Mouse (Mus musculus) spleen, embryonic (tissue): ENCODE results near the gene Nek2.

Experiments used
- CTCF ChIA-PET: fragments of 350-600 bp; sonication (Branson Sonifier 250); formaldehyde crosslinking; loops from one replicate; lab custom pipeline; 2022; lab: Charles Lee

Nek2 gene

DNA sequence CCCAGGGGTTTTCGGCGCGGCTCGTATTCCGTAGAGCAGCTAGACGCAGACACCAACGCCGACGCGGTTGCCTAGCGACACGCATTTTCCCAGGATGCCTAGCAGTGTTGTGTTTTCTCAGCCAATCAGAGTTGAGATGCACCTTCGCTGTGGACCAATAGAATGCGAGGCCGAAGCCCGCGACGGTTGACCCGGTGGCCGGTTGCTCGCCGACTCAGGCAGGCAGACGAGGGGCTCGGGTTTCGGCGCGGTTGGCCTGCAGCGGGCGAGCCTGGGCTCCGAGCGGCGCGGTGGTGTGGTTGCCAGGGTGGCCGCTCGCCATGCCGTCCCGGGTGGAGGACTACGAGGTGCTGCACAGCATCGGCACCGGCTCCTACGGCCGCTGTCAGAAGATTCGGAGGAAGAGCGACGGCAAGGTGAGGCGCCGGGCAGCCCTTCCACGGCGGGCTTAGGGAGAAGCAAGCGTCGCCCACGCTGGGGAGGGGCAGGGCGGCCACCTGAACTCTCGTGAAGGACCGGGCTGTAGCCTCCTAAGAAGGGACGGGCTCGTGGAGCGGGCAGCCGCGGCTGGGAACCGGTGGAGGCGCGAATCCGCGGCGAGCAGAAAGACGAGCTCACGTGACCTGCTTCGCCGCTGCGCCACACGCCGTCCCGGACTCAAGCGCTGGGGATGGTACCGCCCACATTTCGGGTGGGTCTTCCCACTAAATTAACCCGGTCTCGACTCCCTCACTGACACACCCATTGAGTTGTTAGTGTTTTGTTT lies at the start of gene Nek2:
Nek2 (plus strand) TSS at position 119 of the 766 bp plus-strand sequence.
- CTCF ChIA-PET: no interaction called here

DNA sequence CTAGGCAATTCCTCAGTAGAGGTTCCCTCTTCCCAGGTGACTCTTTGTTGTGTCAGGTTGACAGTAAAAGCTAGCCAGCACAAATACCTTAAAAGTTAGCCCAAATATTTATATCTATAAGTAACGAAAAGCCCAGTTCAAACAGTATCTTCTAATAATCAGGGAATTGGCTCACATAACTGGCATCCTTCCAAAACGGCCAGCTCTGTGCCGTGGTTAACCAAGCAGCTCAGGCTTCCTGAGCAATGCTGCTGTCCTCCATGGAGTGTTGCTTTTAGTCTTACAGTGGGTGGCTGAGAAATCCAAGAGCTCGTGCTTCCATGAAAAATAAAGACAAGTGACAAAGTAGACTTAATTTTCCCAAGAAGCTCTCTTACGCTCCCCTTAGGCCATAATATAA lies 47.1 kb upstream of the Nek2 start:
- CTCF ChIA-PET: interaction anchor here (0.7 kb wide), 1 partner anchor 198 kb away, joined by 3 read pairs; no protein-coding TSS in a partner anchor

DNA sequence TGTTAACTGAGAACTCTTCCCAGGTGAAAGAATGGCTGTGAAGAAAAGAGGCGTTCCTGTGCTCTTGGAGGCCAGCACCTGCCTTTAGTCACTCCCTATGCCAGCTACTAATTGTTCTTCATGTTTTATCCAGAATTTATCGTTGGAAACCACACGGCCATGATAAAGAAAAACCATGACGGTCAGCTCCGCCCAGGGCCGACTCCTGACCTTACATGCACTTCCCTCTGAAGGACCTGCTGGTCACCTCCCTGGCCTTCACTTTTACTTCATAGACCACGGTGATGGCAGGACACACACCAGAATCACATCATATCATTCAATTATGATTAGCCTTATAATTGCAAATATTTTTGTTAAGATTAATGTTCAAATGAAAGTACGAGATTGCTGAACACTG lies 46.1 kb upstream of the Nek2 start:
- CTCF ChIA-PET: interaction anchor here (0.7 kb wide), 1 partner anchor 199 kb away, joined by 3 read pairs; no protein-coding TSS in a partner anchor

DNA sequence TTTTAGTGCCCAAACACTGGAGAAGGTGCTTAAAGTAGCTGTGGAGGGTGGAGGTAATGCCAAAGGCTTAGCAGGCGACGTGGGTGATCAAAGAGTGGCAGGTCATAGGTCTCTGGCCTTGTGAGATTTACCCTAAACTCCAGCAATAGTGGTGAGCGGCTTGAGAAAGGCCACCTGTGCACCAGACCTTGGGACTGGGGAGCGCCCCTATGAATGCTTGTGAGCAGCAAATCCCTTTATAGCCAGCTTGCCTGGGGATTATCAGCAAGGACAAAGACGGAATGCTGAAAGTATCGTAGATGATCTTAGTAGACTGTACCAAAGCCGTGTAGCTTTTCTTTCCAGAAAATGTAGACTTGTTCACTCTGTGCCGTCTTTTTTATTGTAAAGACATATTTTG lies 43.7 kb upstream of the Nek2 start:
- CTCF ChIA-PET: no interaction called here

DNA sequence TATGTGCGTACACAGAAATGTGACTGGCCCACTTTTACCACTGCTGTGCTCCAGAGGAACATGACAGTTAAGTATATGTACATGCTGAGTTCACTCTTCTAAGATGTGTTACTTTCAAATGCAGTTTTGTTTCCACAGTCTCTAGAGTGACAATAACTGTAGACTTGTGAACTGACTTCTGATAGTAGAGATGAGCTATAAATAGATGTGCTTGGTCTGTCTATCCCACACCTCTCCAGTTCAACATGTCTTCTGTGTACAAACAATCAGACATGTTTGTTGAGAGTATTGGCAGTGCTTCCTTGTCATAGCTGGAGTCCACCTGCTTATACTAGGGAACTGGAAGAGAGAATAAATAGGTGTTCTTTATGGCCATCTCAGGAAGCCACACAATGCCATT lies 40.8 kb upstream of the Nek2 start:
- CTCF ChIA-PET: no interaction called here

DNA sequence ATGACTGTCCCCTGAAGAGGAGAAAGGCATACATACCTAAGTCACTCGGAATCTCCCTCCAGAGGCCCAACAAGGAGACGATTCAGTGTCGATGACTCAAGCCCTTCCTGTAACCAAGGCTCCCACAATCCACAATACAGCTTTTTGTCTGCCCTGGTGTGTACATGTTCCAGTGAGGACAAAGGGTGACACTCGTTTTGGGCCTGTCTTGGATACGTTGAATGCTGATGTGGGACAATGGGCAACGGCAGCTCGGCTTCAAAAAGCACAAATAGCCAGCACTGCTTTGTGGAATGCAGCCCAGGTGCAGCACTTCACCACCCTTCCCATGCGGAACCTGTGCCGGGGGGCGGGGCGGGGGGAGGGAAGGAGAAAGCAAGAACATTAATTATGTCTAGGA lies 36.1 kb upstream of the Nek2 start:
- CTCF ChIA-PET: no interaction called here

DNA sequence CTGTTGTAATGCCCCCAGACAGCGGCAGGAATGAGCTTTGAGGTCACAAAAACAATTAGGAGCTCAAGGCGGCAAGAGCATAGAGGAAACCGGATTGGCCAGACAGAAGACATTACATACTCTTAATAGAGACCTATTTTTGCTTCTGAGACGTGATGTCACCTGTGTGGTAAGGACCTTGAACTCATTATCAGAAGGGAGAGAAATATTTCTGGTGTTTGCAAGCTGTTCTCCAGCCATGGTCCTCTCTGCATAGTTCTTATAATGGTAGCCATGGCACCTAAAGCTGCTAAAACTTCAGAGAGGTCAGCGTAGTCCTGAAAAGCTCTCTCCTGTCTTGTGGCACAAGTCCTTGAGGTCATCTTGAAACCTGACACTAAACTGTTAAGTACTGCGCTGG lies 35.0 kb upstream of the Nek2 start:
- CTCF ChIA-PET: no interaction called here

DNA sequence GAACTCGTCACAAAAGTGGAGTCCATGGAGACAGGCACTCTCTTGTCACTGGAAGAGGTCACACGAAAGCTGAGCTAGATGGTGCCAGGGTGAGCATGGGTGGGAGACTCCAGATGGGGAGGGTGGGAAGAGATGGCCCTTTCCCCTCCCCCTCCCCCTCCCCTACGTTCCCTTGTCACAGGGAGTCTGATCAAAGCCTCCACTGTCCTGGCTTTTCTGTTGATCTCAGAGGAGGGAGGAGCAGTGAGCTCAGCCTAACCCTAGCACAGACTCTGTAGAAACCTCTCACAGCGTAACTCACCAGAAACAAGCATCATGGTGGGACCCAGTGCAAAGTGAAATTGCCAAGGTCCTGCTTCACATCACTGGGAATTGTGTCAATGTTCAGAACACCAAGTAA lies 33.9 kb upstream of the Nek2 start:
- CTCF ChIA-PET: interaction anchor here (0.6 kb wide), 1 partner anchor 478 kb away, joined by 4 read pairs; no protein-coding TSS in a partner anchor

DNA sequence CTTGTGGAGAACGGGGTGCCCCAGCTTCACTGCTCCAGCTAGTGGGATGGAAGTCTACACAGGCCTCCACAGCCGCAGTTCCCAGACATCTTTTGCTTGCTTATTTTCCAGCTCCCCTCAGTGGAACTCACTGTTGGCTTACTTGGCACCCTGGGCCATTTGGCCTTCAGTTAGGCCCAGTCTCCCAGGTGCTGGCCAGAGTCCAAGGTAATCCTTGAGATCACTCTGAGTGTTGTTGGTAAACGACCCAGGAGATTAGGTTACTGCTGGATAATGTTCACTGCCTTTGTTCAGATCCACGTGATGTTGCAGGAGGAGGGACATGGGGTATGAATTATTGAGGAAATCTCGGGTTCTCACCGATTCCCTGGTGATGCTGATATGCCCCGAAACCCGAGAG lies 28.3 kb upstream of the Nek2 start:
- CTCF ChIA-PET: no interaction called here

DNA sequence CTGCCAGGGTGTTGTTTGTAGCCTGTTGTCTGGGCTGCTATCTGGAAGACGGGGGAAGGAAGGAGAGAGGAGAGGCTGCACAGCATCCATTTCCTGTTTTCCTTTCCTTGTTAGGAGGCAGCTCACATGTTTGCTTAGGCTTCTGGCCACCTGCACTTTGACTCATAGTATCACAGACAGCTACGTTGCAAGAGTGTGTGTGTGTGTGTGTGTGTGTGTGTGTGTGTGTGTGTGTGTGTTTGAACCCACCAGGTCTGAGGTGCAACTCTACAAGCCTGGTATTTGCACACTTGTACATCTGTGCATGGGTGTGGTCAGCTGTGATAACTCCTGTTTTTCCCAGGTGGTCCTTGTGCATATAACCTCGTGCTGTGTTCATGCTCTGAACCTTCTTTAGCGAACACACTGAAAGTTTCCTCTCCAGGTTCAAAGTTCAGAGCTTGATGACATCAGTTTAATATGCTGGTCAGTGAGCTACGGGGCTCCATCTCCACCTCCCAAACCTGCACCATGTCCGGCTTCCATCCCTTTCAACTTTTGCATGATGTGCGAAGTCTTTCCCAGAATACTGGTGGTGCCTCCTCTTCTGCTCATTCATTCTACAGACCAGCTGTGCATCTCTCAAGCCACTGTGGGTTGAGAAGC lies 27.2 kb upstream of the Nek2 start:
- CTCF ChIA-PET: no interaction called here

DNA sequence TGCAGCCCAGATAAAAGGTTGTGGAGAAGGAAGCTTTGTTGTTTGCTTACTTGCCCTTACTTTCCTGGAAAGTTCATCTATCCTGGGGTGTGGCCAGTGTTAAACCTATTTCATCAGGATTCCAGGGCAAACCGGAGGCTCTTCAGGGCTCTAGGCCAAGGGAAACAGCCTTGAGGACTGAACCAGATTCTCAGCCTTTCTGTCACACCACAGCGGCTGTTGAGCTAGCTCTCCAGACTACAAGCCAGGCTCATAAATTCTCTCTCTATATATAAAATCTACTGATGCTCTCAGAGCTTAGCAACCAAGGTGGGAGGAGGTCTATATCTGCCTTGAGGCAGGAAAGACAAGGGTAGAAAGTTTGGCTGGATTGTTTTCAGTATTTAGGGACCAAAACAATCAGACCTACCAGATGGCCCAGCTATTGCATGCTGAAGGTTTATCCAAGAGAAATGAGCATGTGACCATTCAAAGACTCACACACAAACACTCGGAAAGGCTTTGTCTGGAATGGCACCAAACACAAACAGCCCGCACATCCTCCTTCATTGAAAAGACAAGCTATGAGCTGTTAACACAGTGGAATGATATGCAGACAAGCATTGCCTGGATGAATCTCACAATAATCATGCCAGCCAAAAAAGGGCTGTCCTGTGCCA lies 24.9 kb upstream of the Nek2 start:
- CTCF ChIA-PET: no interaction called here

DNA sequence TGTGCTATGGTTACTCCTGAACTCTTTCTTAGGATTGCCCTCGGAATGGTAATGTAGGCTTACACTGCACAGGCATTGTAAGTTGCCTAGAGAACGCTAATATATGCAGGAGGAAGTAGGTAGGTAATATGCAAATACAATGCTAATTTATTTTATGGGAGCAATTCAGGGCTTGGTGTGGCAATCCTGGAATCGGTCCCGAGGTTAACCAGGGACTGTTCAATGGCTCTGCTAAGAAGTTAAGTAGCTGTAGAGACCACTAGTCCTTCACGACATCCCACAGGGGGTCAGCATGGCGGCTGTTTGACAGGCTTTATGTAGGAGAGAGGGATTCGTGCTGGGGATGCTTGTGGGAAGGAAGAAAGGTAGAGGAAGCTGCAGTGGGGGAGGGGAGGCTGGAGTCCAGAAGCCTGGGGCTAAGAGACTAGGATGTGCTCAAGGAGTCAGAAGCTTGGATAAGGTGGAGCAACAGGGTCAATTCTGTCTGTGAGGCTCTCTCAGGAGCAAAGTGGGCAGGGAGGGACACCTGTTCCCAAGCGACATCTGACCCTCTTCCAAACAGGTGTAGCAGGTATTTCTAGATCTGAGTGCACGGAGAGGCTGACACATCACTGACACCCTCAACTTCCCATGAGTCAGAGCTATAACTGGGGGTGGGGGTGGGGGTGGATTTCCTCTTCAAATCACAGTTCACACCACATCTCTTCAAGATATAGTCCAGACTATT lies 19.0 kb upstream of the Nek2 start:
- CTCF ChIA-PET: no interaction called here

DNA sequence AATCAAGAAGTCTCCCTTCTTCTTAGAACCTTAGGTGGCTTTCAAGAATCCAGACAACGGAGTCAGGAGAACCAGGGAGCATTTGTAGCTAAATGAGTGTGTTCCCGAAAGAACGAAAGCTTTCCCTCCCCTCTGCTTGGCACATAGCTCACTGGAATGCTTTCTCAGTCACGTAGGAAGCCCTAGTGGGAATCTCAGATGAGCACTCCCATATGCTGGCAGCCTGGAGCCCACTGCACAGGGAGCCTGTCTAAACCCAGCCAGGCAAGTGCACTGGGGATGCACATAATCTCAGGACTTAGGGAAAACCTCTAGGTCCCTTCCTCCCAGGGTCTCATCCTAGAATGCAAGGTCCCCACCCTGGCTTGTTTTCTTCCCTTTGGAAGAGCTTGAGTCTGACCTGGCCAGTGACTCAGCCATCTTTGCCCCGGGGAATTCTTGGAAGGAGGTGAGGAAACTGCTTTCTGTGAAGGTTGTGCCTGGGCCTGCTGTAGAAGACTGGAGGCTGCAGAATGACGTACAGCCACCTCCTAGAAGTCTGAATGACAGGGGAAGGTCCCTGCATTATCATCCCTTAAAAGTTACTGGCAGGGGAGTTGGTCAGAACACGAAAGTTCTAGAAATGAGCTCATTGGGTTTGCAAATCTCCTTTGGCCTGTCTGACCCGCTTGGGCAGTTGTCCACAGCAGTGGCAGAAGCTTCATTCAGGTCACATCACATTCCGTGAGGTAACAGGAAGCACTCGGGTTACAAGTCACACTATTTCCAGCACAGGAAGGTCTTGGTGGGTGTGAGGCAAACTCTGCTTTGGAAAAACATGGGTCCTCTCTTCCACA lies 18.2 kb upstream of the Nek2 start:
- CTCF ChIA-PET: interaction anchor here (0.6 kb wide), 1 partner anchor 37 kb away, joined by 3 read pairs; no protein-coding TSS in a partner anchor

DNA sequence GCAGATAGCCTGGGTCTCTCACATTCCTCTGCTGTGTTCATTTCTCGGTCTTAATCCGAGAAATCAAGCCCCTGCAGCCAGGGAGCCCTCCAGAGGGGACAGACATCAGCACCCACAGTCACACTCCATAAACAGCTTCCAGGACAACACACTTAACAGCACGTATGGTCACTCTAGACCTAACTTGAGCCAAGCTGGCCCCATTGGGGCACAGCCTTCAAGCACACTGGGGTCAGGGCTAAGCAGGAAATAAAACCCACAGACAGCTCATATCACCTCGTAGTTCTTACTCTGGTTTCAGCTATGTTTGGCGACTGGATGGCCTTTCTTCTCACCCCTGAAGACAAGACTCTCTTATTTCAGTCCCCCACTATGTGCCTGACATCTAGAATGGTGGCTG lies 16.5 kb upstream of the Nek2 start:
- CTCF ChIA-PET: interaction anchor here (0.5 kb wide), 1 partner anchor 88 kb away, joined by 5 read pairs; no protein-coding TSS in a partner anchor

DNA sequence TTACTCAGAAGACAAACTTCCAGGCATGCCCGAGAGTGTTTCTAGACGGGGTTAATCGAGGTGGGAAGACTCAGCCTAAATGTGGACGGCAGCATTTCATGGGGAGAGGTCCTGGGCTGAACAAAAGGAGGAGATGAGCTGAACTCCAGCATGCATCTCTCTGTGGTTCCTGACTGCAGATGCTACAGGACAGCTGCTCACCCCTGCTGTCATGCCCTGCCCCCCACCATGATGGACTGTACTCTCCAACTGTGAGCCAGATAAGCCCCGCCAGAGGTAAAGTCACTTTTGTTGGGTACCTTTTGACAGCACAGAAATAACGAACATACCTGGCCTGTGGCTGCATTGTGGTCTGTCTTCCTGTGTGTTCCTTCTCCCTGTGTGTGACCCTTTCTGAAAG lies 15.5 kb upstream of the Nek2 start:
- CTCF ChIA-PET: no interaction called here

DNA sequence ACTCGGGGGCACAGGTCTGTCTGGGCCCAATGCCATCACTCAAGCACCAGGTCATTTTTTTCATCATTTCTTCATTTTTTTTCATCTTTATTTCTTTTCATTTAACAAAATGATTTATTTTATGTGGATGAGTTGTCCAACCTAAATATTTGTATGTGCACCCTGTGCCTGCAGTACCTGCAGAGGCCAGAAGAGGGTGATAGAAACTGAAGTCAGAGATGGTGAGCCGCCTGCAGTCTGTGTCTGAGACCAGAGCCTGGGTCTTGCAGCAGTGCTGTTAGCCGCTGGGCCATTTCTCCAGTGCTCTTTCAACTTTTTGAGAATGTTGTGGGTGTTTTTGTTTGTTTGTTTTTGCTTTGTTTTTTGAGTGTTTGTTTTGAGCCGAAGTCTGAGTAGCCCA lies 14.5 kb upstream of the Nek2 start:
- CTCF ChIA-PET: no interaction called here

DNA sequence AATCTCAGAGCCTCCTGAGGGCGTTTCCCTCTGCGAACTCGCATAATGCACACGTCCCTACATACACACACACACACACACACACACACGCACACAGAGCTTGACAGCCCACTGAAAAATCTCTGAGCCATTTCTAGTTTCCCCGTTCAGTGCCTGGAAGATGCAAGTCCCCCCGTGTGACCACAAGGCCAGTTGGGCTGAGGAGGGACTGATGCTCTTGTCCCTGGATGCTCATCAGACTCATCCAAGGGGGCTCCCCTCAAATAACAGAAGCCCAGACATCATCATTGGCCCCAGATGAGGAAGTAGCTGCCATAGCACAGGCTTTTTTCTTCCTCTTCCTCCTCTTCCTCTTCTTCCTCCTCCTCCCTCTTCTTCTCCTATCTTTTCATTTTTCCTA lies 13.3 kb upstream of the Nek2 start:
- CTCF ChIA-PET: no interaction called here

DNA sequence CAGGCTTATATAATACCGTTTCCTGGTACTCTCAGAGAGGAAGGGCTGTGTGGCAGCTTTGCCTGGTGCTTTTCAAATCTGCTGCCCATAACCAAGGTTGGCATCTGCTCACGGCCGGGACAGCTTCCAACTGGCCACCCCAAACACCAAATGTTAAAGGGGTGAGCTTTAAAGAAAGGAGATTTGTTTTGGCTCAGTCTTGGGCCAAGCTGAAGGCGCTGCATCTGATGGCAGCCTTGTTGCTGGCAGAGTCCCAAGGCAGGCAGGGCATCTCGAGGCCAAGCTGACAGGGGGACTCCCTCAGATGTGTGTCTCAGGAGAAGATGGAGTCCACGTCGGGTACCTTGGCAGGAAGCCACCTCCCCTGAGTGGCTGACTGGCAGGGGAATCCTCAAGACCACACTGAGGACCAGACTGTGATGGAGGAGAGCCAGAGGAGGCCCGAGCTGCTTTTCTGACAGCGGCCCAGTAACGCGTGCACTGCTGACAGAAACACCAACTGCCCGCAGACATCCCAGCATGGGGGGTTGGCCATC lies 12.5 kb upstream of the Nek2 start:
- CTCF ChIA-PET: no interaction called here

DNA sequence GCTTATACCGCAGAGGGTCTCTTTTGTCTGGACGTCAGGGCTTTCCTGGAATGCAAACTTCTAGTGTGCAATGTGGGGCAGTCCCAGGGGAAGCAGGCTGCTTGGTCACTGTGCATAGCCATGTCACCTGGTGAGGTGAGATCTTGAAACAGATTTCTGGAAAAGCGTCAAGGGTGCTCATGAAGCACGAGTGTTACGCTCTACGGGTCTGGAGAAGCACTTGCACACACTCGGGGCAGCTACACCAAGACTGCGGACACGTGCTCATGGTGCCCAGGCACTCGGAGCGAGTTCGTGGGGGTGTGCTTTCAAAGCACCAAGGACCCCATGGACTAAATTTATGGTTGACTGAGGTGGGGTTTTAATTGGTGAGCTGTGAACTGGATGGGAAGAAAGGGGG lies 9.5 kb upstream of the Nek2 start:
- CTCF ChIA-PET: no interaction called here

DNA sequence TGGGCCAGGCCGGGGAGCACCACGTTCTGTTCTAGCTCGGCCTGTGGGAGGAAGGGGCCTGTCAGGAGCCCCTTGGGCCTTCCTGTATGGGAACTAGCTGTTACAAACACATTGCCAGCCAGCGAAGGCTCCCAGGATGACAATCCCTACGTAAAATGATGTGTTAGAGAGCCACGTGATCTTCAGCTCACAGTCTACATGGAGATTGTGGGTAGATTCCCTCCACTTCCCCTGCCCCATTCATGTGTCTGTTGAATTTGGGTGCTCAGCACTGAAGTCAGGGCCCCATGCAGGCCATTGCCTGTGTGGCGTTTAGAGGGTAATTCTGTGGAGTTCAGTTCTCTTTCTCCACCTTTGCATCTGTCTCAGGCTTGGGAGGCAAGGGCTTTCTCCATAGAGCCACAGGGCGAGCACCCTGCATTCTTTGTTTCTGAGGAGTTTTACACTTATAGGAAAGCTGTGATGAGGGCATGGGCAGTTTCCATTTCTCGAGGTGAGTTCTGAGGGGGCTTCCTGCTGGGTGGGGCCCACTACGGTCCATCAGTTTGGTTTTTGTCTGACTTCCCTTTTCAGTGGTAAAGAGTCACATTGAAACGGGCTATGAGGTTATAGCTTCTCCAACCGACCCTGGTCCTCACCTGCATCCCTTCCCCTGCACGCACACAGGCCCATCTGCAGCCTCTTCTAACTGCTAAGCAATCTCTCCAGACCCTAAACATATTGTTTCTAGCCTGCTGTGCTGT lies 8.1 kb upstream of the Nek2 start:
- CTCF ChIA-PET: no interaction called here
